Mouse (Mus musculus): ENCODE measurements around the gene Aldh5a1. TPM values are rescaled to one million over a fixed set of nuclear protein-coding genes. Genes with fewer than 3 reads are reported as not detected.

The Aldh5a1 gene
- polyA plus RNA-seq, 1 experiment from 2014 or later, result 14.4 TPM

DNA sequence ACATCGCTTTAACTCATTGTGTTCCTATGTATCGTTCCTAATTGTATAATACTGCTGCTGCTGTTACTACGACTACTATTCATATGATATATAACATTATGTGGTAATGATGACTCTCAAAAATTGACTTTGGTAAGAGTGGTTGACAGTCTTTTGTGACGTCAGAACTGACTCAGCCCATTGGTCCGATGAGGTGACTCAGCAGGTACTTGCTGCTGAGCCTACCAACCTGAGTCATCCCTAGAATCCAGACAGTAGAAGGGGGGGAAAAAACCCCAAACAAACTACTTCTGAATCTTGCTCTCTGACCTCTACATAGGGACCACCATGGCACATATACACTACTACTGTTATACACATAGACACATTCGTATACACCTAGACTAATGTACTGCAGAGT, 11.4 kb upstream of the Aldh5a1 start:
- Histone ChIP-seq H3K27ac (replicated peaks in 1 of 2; ENCODE audit: control insufficient read depth in 1 of 2, insufficient read depth in 1 of 2, low read depth in 2 of 2, low read length in 2 of 2) (no peak overlapping the region), H3K27me3 (ENCODE audit: control insufficient read depth, insufficient read depth, low read length) (no peaks in the 10 kb centered on the region), H3K9me3 (ENCODE audit: control insufficient read depth, low read length) (no peaks in the 10 kb centered on the region), H3K36me3 (ENCODE audit: control insufficient read depth, insufficient read depth, low read length) (no peaks in the 10 kb centered on the region), H3K4me2 (ENCODE audit: low read length) (no peak overlapping the region), H3K9ac (ENCODE audit: low read length) (no peak overlapping the region), H3K4me1 (ENCODE audit: control insufficient read depth in 2 of 2, insufficient read depth in 2 of 2, low read length in 2 of 2) (peaks cover 0 to 4% of the 10 kb centered on the region in 2 experiments; a peak in 2 of 4 replicates), H3K4me3 (ENCODE audit: control insufficient read depth in 1 of 2, insufficient read depth in 1 of 2, low read depth in 1 of 2, low read length in 2 of 2) (no peak overlapping the region)
- WGBS, result 86% methylated on average over 6 of the region's 6 CpGs
- ATAC-seq (ENCODE audit: insufficient number of reproducible peaks, insufficient read depth, low FRiP score, low read depth), result no peak

DNA sequence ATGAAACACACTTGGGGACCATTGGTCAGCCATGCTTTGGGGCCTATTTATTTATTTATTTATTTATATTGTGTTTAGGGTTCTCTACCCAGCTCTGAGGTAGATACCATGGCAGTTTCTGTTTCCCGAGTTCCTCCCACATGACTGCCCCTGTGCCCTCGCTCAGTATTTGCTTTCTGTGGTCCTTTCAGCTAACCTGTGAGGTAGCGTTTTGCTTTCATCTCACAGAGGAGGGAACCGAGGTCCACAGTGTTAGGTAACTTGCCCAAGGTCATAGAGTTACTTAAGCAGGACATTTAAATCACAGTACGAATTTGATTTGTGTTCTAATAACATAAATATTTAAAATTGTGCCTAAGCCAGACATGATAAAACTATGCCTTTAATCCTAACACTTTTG, 9.7 kb upstream of the Aldh5a1 start:
- Histone ChIP-seq H3K27me3 (ENCODE audit: control insufficient read depth, insufficient read depth, low read length) (no peaks in the 10 kb centered on the region), H3K4me2 (ENCODE audit: low read length) (no peak overlapping the region), H3K4me1 (ENCODE audit: control insufficient read depth in 2 of 2, insufficient read depth in 2 of 2, low read length in 2 of 2) (peaks cover 0 to 4% of the 10 kb centered on the region in 2 experiments; a peak in 2 of 4 replicates), H3K9me3 (ENCODE audit: control insufficient read depth, low read length) (no peaks in the 10 kb centered on the region), H3K36me3 (ENCODE audit: control insufficient read depth, insufficient read depth, low read length) (no peaks in the 10 kb centered on the region), H3K4me3 (ENCODE audit: control insufficient read depth in 1 of 2, insufficient read depth in 1 of 2, low read depth in 1 of 2, low read length in 2 of 2) (no peak overlapping the region), H3K27ac (replicated peaks in 1 of 2; ENCODE audit: control insufficient read depth in 1 of 2, insufficient read depth in 1 of 2, low read depth in 2 of 2, low read length in 2 of 2) (no peak overlapping the region), H3K9ac (ENCODE audit: low read length) (no peak overlapping the region)
- ATAC-seq (ENCODE audit: insufficient number of reproducible peaks, insufficient read depth, low FRiP score, low read depth), result no peak
- WGBS, result 74% methylated on average over 5 of the region's 5 CpGs

GRCm38 (mm10) chr13:24945567-24945966, 8.1 kb upstream of the Aldh5a1 start:
- Histone ChIP-seq H3K9ac (ENCODE audit: low read length) (no peak overlapping the region), H3K4me3 (ENCODE audit: control insufficient read depth in 1 of 2, insufficient read depth in 1 of 2, low read depth in 1 of 2, low read length in 2 of 2) (no peak overlapping the region), H3K36me3 (ENCODE audit: control insufficient read depth, insufficient read depth, low read length) (no peaks in the 10 kb centered on the region), H3K9me3 (ENCODE audit: control insufficient read depth, low read length) (no peaks in the 10 kb centered on the region), H3K27me3 (ENCODE audit: control insufficient read depth, insufficient read depth, low read length) (no peaks in the 10 kb centered on the region), H3K4me1 (ENCODE audit: control insufficient read depth in 2 of 2, insufficient read depth in 2 of 2, low read length in 2 of 2) (no peaks in the 10 kb centered on the region), H3K27ac (replicated peaks in 1 of 2; ENCODE audit: control insufficient read depth in 1 of 2, insufficient read depth in 1 of 2, low read depth in 2 of 2, low read length in 2 of 2) (no peak overlapping the region), H3K4me2 (ENCODE audit: low read length) (no peak overlapping the region)
- ATAC-seq (ENCODE audit: insufficient number of reproducible peaks, insufficient read depth, low FRiP score, low read depth), result no peak
- 38% methylated on average over 4 of the region's 4 CpGs for WGBS

GRCm38 (mm10) chr13:24943303-24943702, 5.8 kb upstream of the Aldh5a1 start:
- Histone ChIP-seq H3K36me3 (ENCODE audit: control insufficient read depth, insufficient read depth, low read length) (no peaks in the 10 kb centered on the region), H3K4me1 (ENCODE audit: control insufficient read depth in 2 of 2, insufficient read depth in 2 of 2, low read length in 2 of 2) (peaks cover 0 to 4% of the 10 kb centered on the region in 2 experiments; a peak in 1 of 4 replicates), H3K9me3 (ENCODE audit: control insufficient read depth, low read length) (no peaks in the 10 kb centered on the region), H3K4me3 (ENCODE audit: control insufficient read depth in 1 of 2, insufficient read depth in 1 of 2, low read depth in 1 of 2, low read length in 2 of 2) (no peak overlapping the region), H3K27ac (replicated peaks in 1 of 2; ENCODE audit: control insufficient read depth in 1 of 2, insufficient read depth in 1 of 2, low read depth in 2 of 2, low read length in 2 of 2) (no peak overlapping the region), H3K9ac (ENCODE audit: low read length) (no peak overlapping the region), H3K27me3 (ENCODE audit: control insufficient read depth, insufficient read depth, low read length) (no peaks in the 10 kb centered on the region), H3K4me2 (ENCODE audit: low read length) (no peak overlapping the region)
- ATAC-seq (ENCODE audit: insufficient number of reproducible peaks, insufficient read depth, low FRiP score, low read depth), result no peak
- 66% methylated on average over 8 of the region's 8 CpGs for WGBS

GRCm38 (mm10) chr13:24942512-24943282, 5.2 kb upstream of the Aldh5a1 start, which contains the start of gene Gpld1:
Gene Gpld1 (plus strand): TSS chr13:24943152.
- H3K4me2 ChIP-seq (ENCODE audit: low read length), result no peak within 1 kb of the TSS
- H3K27ac ChIP-seq (replicated peaks in 1 of 2; ENCODE audit: control insufficient read depth in 1 of 2, insufficient read depth in 1 of 2, low read depth in 2 of 2, low read length in 2 of 2), result no peak within 1 kb of the TSS
- H3K4me1 ChIP-seq (ENCODE audit: control insufficient read depth in 2 of 2, insufficient read depth in 2 of 2, low read length in 2 of 2), result peaks cover 4 to 9% of the 10 kb centered on the region in 2 experiments; a peak in 3 of 4 replicates
- 67% methylated on average over 17 of the region's 17 CpGs for WGBS
- H3K4me3 ChIP-seq (ENCODE audit: control insufficient read depth in 1 of 2, insufficient read depth in 1 of 2, low read depth in 1 of 2, low read length in 2 of 2), result no peak within 1 kb of the TSS
- H3K36me3 ChIP-seq (ENCODE audit: control insufficient read depth, insufficient read depth, low read length), result no peaks in the 10 kb centered on the region
- H3K9ac ChIP-seq (ENCODE audit: low read length), result no peak within 1 kb of the TSS
- H3K9me3 ChIP-seq (ENCODE audit: control insufficient read depth, low read length), result no peaks in the 10 kb centered on the region
- H3K27me3 ChIP-seq (ENCODE audit: control insufficient read depth, insufficient read depth, low read length), result no peaks in the 10 kb centered on the region
- ATAC-seq (ENCODE audit: insufficient number of reproducible peaks, insufficient read depth, low FRiP score, low read depth), result no peak

DNA sequence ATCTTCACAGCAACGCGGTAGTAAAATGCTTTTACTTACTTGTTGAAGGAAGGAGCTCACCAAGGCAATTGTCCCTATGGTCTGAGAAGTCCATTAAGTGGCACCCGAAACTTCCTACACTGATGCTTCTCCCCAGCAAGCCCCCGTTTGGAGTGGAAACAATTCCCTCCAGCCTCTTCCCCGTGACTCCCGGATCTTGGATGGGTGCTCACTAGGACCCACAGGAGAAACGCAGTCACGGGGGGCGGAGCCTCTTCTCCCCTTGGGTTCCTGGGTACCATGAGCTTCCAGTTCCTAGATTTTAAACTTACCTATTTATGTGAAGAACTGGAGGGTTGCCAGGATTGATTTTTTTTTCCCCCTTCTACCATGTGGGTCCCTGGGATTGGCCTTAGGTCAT, 2.0 kb upstream of the Aldh5a1 start:
- no peak overlapping the region for H3K27ac ChIP-seq (replicated peaks in 1 of 2; ENCODE audit: control insufficient read depth in 1 of 2, insufficient read depth in 1 of 2, low read depth in 2 of 2, low read length in 2 of 2)
- H3K4me1 ChIP-seq (ENCODE audit: control insufficient read depth in 2 of 2, insufficient read depth in 2 of 2, low read length in 2 of 2), result peaks cover 4 to 9% of the 10 kb centered on the region in 2 experiments; a peak in 3 of 4 replicates
- H3K9me3 ChIP-seq (ENCODE audit: control insufficient read depth, low read length), result no peaks in the 10 kb centered on the region
- H3K4me2 ChIP-seq (ENCODE audit: low read length), result no peak overlapping the region
- WGBS, result 80% methylated on average over 9 of the region's 9 CpGs
- no peak overlapping the region for H3K4me3 ChIP-seq (ENCODE audit: control insufficient read depth in 1 of 2, insufficient read depth in 1 of 2, low read depth in 1 of 2, low read length in 2 of 2)
- H3K36me3 ChIP-seq (ENCODE audit: control insufficient read depth, insufficient read depth, low read length), result no peaks in the 10 kb centered on the region
- no peaks in the 10 kb centered on the region for H3K27me3 ChIP-seq (ENCODE audit: control insufficient read depth, insufficient read depth, low read length)
- H3K9ac ChIP-seq (ENCODE audit: low read length), result no peak overlapping the region
- ATAC-seq (ENCODE audit: insufficient number of reproducible peaks, insufficient read depth, low FRiP score, low read depth), result no peak

- H3K9me3 ChIP-seq (ENCODE audit: control insufficient read depth, low read length), result no peaks in the 10 kb centered on the region
- no peak overlapping the region for H3K27ac ChIP-seq (replicated peaks in 1 of 2; ENCODE audit: control insufficient read depth in 1 of 2, insufficient read depth in 1 of 2, low read depth in 2 of 2, low read length in 2 of 2)
- 16% methylated on average over 9 of the region's 9 CpGs for WGBS
- H3K27me3 ChIP-seq (ENCODE audit: control insufficient read depth, insufficient read depth, low read length), result no peaks in the 10 kb centered on the region
- H3K9ac ChIP-seq (ENCODE audit: low read length), result no peak overlapping the region
- ATAC-seq (ENCODE audit: insufficient number of reproducible peaks, insufficient read depth, low FRiP score, low read depth), result no peak
- no peak overlapping the region for H3K4me3 ChIP-seq (ENCODE audit: control insufficient read depth in 1 of 2, insufficient read depth in 1 of 2, low read depth in 1 of 2, low read length in 2 of 2)
- no peak overlapping the region for H3K4me2 ChIP-seq (ENCODE audit: low read length)
- no peaks in the 10 kb centered on the region for H3K36me3 ChIP-seq (ENCODE audit: control insufficient read depth, insufficient read depth, low read length)
- H3K4me1 ChIP-seq (ENCODE audit: control insufficient read depth in 2 of 2, insufficient read depth in 2 of 2, low read length in 2 of 2), result peaks cover 4 to 9% of the 10 kb centered on the region in 2 experiments; a peak in 3 of 4 replicates
These were observed 1.2 kb upstream of the Aldh5a1 start for GRCm38 (mm10) chr13:24938683-24939082.

- WGBS, result 18% methylated on average over 12 of the region's 12 CpGs
- Histone ChIP-seq H3K9ac (ENCODE audit: low read length) (peak overlapping the region; percentile 96), H3K9me3 (ENCODE audit: control insufficient read depth, low read length) (no peaks in the 10 kb centered on the region), H3K27me3 (ENCODE audit: control insufficient read depth, insufficient read depth, low read length) (no peaks in the 10 kb centered on the region), H3K4me1 (ENCODE audit: control insufficient read depth in 2 of 2, insufficient read depth in 2 of 2, low read length in 2 of 2) (peaks cover 4 to 9% of the 10 kb centered on the region in 2 experiments; a peak in 3 of 4 replicates), H3K36me3 (ENCODE audit: control insufficient read depth, insufficient read depth, low read length) (no peaks in the 10 kb centered on the region), H3K4me3 (ENCODE audit: control insufficient read depth in 1 of 2, insufficient read depth in 1 of 2, low read depth in 1 of 2, low read length in 2 of 2) (peak overlapping the region; percentile 91 to 93), H3K27ac (replicated peaks in 1 of 2; ENCODE audit: control insufficient read depth in 1 of 2, insufficient read depth in 1 of 2, low read depth in 2 of 2, low read length in 2 of 2) (no peak overlapping the region), H3K4me2 (ENCODE audit: low read length) (peak overlapping the region; percentile 82)
- no peak for ATAC-seq (ENCODE audit: insufficient number of reproducible peaks, insufficient read depth, low FRiP score, low read depth)
These were observed 342 bp upstream of the Aldh5a1 start for GRCm38 (mm10) chr13:24937839-24938166.

All from heart, embryonic 14.5 days (tissue).